Mouse (Mus musculus): ENCODE data around the gene Asb5.

- TF ChIP-seq CTCF (IDR thresholded peaks at IDR 0.05; ENCODE audit: control insufficient read depth, insufficient read depth, low read length) (no peak), POLR2A (IDR thresholded peaks at IDR 0.05; ENCODE audit: borderline replicate concordance, control insufficient read depth, low read depth, low read length) (no peak)
These were observed 20.7 kb downstream of the Asb5 start for GRCm38 (mm10) chr8:54550026-54550574.

Data from bone marrow, adult 2 months (tissue).